Mouse (Mus musculus): ENCODE results near the gene Ipo7.

DNA sequence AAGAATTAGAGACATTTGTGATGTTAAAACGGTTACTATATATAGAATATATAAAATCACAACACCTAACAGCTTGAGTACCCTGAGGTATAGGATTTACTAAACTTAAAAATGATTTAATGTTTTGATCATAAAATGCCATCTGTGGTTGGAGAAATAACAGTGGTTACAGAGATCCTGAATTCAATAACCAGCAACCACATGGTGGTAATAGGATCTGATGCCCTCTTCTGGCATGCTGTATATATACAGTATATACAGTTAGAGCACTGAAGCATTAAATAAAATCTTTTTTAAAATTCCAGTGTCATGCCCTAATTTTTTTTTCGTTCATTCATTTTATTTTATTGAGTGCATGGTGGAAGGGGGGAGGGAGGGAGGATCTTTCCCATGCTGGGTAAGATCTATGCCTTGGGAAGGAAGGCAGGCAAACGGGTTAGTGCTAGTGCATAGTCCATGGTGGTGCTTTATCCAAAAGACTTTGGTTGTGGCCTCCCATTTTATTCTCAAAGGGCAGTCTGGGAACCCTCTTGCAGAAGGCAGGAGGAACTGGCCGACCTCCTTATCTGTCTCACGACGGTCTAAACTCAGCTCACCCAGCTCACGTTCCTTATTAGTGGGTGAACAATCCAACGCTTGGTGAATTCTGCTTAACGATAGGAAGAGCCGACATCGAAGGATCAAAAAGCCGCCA lies 41.2 kb downstream of the Ipo7 start:
- TF ChIP-seq CTCF (IDR thresholded peaks at IDR 0.05; ENCODE audit: low read depth) = peak; percentile 49
- TF ChIP-seq EP300 (IDR thresholded peaks at IDR 0.05; ENCODE audit: low read depth) = no peak

Measured in liver, postnatal 0 days (tissue).